Mouse (Mus musculus): ENCODE measurements around the gene Shq1.

Gene Shq1

DNA sequence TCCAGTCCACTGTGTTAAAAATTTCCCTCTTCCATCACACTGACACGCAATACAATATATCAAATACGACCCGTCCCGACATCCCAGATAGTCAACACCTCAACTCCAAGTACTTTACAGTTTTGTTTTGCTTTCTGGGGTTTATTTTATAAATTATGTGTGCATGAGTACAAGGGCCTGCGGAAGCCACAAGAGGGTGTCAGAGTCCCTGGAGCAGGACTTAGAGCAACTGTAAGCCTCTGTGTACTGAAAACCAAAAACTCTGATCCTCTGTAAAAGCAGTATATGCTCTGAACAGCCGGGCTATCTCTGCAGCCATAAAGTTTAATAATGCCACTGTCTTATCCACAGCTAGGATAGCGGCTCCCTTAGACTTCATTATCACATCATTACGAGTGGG, 3.3 kb downstream of the Shq1 start:
- DNase-seq: no peak

DNA sequence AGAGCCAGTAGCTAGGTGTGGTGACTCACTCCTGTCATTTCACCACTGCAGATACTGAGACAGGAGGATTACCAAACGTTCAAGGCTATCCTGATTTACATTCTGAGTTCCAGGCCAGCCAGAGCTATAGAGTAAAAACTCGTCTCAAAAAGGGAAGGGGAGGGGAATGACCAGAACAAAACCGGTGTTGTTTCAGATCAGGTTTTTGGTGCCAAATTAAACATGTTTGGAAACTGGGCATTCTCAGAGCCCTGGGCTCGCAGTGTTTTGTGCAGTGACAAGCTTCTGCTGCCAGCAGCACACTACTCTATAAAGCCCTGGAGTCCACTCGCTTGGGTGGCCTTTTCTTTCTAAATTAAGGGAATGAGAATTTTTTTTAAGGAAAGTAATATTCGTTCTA, 8.7 kb downstream of the Shq1 start:
- DNase-seq: no peak

GRCm38 (mm10) chr6:100660395-100660794, 10.6 kb downstream of the Shq1 start:
- DNase-seq: peak; percentile 13

DNA sequence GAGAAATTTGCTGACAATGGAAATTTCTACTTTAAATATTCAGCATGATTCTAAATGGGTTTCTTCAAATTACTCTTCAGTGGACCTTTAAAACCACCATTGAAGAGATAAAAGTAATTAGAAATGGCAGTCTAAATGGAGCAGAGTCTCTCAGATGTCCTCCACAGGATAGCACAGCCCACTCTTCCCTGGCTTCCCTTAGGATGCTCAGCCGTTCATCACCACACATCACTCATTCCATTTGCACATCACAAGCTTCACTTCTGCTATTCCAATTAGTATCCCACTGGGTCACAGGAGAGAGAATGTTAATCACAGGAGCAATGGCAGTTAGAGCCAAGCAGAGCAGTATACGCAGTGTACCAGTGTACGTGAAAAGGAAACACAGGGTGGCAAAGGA, 18.4 kb downstream of the Shq1 start:
- no peak for DNase-seq

- peak; percentile 16 for DNase-seq
Measured at GRCm38 (mm10) chr6:100647196-100647595, 23.8 kb downstream of the Shq1 start.

DNA sequence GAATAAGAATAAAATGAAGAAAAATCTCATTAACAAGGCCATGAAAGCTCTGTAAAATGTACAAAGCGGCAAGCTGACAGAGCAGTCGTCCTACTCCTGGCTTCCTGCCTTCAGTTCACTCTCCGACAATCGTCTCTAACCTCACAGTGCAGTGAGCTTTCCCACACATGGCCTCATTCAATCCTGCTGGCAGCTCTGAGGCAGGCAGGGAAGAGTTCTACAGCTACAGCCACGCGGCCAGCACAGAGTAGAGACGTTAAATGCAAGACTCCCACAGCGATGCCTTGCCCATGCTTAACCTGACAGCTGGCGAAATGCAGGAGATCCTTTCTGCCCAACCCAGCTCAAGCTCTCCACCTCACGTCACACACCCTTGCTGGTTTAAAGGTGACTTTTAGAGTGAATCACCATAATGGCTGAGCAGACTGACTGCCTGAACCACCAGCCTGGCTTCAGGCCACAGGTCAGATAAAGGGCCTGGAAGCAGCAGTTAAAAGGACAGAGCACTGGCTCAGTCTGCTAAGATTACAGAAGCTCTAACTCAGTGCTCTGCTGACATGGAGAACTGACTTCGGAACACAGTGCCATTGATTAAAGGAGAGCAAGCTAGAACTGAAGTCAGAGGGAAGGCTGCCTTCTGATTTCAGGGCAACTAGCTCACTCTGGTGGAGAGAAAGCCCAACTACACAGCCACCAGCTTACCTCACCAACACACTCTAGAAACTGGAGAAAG, 25.3 kb downstream of the Shq1 start:
- DNase-seq: peak; percentile 51

DNA sequence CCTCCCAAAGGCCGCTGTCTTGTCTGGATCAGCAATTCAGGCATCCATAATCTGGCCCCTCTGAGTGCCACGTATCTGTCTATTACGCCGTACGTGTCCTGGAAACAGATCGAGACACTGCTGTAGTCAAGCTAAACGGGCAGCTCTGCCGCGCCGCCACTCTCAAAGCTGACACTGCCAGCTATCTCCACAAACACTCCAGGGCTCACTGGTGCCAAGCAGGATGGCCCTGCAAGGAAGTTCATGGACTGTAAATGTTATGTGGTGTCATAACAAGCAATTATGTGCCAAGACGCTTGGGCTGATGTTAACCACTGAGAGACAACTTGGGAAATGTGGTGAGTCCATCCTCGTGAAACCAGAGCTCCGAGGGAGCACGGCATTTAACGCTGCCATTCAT, 26.3 kb downstream of the Shq1 start:
- DNase-seq: no peak

- DNase-seq: no peak
Measured at GRCm38 (mm10) chr6:100642786-100643185, 28.2 kb downstream of the Shq1 start.

DNA sequence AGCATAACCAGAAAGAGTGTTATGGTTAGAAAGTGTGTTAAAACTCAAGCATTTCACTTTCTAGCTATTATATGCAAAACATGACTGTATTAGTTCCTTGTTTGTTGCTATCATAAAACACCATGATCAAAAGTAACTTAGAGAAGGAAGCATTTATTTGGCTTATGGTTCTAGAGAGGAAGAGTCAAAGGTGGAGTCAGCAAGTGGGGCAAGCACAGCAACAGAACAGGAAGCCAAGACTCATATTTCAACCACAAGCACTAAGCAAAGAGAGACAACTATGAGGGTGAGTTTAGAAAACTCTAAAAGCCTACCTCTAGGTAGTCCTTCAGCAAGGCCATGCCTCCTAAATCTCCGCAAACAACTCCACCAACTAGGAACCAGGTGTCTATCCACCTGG, 30.4 kb downstream of the Shq1 start:
- DNase-seq: no peak

- no peak for DNase-seq
Measured at GRCm38 (mm10) chr6:100629086-100629485, 41.9 kb downstream of the Shq1 start.

GRCm38 (mm10) chr6:100628223-100628622, 42.7 kb downstream of the Shq1 start:
- DNase-seq: no peak

DNA sequence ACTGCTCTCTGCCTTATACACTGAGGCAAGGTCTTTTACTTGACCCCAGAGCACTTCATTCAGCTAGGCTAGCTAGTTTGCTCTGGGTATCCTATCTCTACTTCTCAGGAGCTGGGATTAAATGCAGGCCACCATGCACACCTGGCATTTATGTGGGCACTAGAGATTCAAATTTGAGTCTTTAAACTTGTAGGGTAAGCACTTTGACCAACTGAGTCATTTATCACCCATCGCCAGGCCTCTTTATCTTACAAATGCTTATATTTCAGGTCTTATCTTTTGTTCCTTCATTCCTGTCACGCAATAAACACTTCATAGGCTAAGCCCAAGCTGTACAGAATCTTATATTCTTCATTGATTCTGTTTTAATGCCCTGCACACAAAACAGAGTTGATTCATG, 47.0 kb downstream of the Shq1 start:
- no peak for DNase-seq

- DNase-seq: no peak
Measured at GRCm38 (mm10) chr6:100622861-100623507, 48.0 kb downstream of the Shq1 start.

DNA sequence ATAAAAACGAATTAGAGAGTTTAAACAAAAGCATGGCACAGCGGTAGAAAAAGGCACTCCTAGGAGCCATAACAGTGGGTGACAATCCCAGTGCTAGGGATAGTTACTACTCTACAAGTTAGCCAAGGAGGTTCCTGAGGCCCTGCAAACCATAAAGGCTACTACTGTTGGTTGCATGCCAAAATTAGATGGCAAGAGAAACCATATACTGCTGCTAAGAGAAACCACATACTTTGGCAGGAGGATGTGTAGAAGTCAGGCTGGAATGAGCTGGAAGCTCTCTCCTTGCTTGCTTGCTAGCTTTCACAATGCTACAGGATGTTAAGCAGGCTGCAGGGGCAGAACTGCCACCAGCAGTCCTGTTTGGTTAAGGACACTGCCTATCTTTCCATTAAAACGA, 50.5 kb downstream of the Shq1 start:
- DNase-seq: no peak

DNA sequence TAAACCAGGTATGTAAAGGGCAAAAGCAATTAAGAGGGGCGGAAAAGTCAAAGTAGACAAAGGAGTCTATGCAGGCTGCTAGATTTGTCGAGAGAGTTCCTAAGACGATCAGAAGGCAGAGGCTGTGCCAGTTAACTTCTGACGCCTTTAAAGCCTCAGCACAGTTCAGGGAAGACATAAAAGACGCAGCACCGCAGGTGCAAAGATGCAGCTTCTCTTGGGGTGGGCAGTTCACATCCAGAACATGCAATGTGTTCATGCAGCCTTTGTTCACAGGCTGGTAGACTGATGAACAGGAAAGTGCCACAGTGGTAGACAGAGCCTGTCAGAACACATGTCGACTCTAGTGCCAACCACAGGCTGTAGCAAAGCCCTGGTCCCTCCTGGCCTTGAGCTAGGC, 51.6 kb downstream of the Shq1 start:
- no peak for DNase-seq

DNA sequence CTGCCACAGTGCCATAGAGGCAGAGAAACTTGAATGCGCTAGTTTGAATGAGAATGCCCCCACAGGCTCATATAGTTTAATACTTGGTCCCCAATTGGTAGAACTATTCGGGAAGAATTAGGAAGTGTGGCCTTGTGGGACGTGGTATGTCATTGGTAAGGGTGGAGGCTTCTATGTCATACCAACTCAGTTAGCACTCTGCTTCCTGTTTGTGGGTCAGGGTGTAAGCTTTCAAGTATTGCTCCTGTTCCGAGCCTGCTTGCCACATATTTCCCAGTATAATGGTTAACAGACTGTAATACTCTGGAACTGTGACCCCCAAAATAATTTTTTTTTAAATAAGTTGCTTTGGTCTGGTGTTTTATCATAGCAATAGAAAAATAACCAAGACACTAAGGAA, 54.8 kb downstream of the Shq1 start:
- no peak for DNase-seq

GRCm38 (mm10) chr6:100613593-100614267, 57.2 kb downstream of the Shq1 start:
- no peak for DNase-seq

DNA sequence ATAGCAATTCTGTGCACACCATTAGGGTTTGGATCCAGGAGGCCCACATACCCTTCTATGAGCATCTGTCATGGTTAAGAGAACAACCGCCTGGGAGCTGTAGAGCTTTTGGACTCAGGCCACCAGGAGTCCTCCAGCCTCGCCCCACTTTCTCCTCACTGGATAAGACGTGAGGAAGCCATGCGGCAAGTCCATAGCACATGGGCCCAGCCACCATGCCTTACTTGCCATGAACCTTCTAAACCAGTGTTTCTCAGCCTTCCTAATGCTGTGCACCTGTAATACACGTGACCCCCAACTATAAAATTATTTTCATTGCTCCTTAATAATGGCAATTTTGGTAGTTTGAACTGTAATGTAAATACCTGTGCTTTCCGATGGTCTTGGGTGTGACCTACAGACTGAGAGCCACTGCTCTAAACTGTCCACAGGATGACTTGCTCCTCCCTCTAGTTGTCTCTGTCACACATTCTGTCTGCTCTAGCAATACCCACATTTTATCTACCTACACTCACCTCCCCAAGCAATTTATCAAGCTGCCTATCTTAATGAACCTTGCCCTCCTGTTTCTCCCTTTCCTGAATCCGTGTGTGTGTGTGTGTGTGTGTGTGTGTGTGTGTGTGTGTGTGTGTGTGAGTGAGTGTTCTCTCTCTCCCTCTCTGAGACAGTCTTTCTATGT, 59.9 kb downstream of the Shq1 start:
- DNase-seq: no peak

GRCm38 (mm10) chr6:100610182-100610581, 60.8 kb downstream of the Shq1 start:
- no peak for DNase-seq

DNA sequence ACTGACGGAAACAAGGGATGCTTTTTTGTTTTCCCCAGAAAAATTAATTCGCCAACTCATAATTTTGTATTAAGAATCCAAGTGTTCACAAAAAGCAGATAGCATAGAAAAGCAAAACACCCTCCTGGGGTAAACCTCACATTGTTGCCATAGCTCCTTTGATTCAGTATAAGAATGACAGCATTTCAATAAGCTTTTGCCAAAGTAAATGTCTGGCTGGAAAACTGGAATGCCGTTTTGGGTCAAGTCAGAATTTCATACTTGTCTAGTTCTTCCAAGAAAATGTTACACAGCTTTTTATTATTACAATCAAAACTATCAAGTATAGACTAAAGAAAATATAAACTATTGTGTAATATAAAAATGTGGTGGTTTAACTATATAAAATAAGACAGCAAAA, 61.7 kb downstream of the Shq1 start:
- no peak for DNase-seq

DNA sequence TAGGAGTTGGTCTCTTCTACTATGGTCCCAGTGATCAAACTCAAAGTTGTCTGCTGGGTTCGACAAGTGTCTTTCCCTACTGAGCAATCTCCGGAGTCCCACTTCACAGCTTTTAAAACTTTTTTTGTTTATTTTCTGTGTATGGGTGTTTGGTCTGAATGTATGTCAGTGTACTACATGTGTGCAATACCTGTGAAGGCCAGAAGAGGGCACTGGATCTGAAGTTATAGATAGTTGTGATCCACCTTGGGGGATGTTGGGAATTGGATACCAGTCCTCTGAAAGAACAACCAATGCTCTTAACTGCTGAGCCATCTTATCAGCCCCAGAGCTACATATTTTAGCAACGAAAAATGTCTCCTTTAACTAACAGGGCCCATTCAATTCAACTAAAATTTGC, 62.5 kb downstream of the Shq1 start:
- peak; percentile 8 for DNase-seq

GRCm38 (mm10) chr6:100606805-100607204, 64.2 kb downstream of the Shq1 start:
- no peak for DNase-seq

DNA sequence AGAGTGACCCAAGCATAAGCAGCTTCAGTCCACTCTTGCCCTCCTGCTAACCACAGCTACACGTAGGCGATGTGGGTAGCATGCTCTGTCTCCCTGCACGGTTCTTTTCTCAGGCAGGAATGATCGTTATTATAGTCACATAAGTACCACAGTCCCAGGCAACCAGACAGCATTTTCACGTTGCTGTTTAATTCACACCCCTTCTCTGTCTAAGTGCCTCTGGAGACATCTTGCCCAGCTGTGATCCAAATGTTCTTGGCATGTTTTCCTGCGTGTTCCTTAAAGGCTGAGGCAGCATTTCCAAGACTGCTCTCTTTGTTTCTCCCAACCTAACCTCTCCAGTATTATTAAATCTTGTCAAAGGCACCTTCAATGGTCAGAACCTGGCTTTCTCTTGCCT, 67.3 kb downstream of the Shq1 start:
- peak; percentile 15 for DNase-seq

DNA sequence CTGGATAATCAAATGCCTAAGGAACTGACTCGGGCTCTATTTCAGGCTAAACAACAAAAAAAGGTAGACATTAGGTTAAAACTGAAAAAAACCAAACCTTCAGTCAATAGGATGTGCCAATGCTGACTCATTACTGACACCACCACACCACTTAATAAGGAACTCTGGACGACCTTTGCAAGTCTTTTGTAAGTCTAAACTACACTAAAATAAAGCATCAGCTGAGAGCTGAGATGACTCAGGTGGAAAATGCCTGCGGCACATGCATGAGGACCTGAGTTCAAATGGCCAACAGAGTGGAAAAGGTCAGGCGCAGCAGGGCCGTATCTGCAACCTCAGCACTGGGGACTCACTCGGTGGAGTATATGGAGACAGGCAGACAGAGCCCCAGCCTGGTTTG, 69.3 kb downstream of the Shq1 start:
- DNase-seq: no peak

Measured in kidney, postnatal 14 days (tissue).